Mouse (Mus musculus): Measurements from ENCODE around the gene Tnfaip8l2. TPM values are rescaled to one million over a fixed set of nuclear protein-coding genes. Genes with fewer than 3 reads are reported as not detected.
A peak's percentile ranks its signal among the peaks of the same experiment; 100 is the strongest.

Gene Tnfaip8l2
- 1 to 10 TPM; 3.0 TPM for total RNA-seq (2021)
- long read RNA-seq, partial matches to known transcripts, result 0 of 3 reads
- long read RNA-seq, other reads (novel, unspliced or antisense), result 0 of 3 reads

- no peak for DNase-seq (ENCODE audit: low spot score in 2 of 2)
Observed at GRCm38 (mm10) chr3:95141952-95142616, at the start of gene Tnfaip8l2. Tnfaip8l2 (minus strand) TSS chr3:95142360.

GRCm38 (mm10) chr3:95186888-95187287 is 44.7 kb upstream of the Tnfaip8l2 start:
- no peak for DNase-seq (ENCODE audit: low spot score in 2 of 2)

GRCm38 (mm10) chr3:95186100-95186499 is 43.9 kb upstream of the Tnfaip8l2 start:
- DNase-seq (ENCODE audit: low spot score in 2 of 2), result no peak

- no peak for DNase-seq (ENCODE audit: low spot score in 2 of 2)
Observed at GRCm38 (mm10) chr3:95184796-95185577, 42.8 kb upstream of the Tnfaip8l2 start.

- no peak for DNase-seq (ENCODE audit: low spot score in 2 of 2)
Observed at GRCm38 (mm10) chr3:95181841-95182240, 39.7 kb upstream of the Tnfaip8l2 start.

- DNase-seq (ENCODE audit: low spot score in 2 of 2), result no peak
Observed at GRCm38 (mm10) chr3:95179890-95180289, 37.7 kb upstream of the Tnfaip8l2 start.

- no peak for DNase-seq (ENCODE audit: low spot score in 2 of 2)
Observed at GRCm38 (mm10) chr3:95178948-95179347, 36.8 kb upstream of the Tnfaip8l2 start.

- DNase-seq (ENCODE audit: low spot score in 2 of 2), result no peak
Observed at GRCm38 (mm10) chr3:95177583-95177982, 35.4 kb upstream of the Tnfaip8l2 start.

- DNase-seq (ENCODE audit: low spot score in 2 of 2), result no peak
Observed at GRCm38 (mm10) chr3:95176500-95176899, 34.3 kb upstream of the Tnfaip8l2 start.

GRCm38 (mm10) chr3:95174011-95174592 is 31.9 kb upstream of the Tnfaip8l2 start:
- peak; percentile 88 to 91 for DNase-seq (ENCODE audit: low spot score in 2 of 2)

GRCm38 (mm10) chr3:95173256-95173949 is 31.2 kb upstream of the Tnfaip8l2 start:
- DNase-seq (ENCODE audit: low spot score in 2 of 2), result peak in 1 of 2 experiments; percentile 54

- DNase-seq (ENCODE audit: low spot score in 2 of 2), result no peak
Observed at GRCm38 (mm10) chr3:95172526-95173255, 30.5 kb upstream of the Tnfaip8l2 start.

- no peak for DNase-seq (ENCODE audit: low spot score in 2 of 2)
Observed at GRCm38 (mm10) chr3:95171105-95171504, 28.9 kb upstream of the Tnfaip8l2 start.

GRCm38 (mm10) chr3:95169996-95170395 is 27.8 kb upstream of the Tnfaip8l2 start:
- DNase-seq (ENCODE audit: low spot score in 2 of 2), result no peak

- no peak for DNase-seq (ENCODE audit: low spot score in 2 of 2)
Observed at GRCm38 (mm10) chr3:95164840-95165239, 22.7 kb upstream of the Tnfaip8l2 start.

- DNase-seq (ENCODE audit: low spot score in 2 of 2), result no peak
Observed at GRCm38 (mm10) chr3:95164256-95164550, 22.0 kb upstream of the Tnfaip8l2 start.

GRCm38 (mm10) chr3:95163419-95164255 is 21.5 kb upstream of the Tnfaip8l2 start:
- DNase-seq (ENCODE audit: low spot score in 2 of 2), result no peak

GRCm38 (mm10) chr3:95162345-95162628 is 20.1 kb upstream of the Tnfaip8l2 start:
- DNase-seq (ENCODE audit: low spot score in 2 of 2), result no peak

GRCm38 (mm10) chr3:95161618-95162344 is 19.6 kb upstream of the Tnfaip8l2 start:
- DNase-seq (ENCODE audit: low spot score in 2 of 2), result no peak

All from layer of hippocampus, postnatal 10 days (tissue).